8 mouse cellular contexts compared by ENCODE assay signal in genomic region chr4:119108495-119109408, GRCm38 (mm10). TPM values are rescaled to one million over a fixed set of nuclear protein-coding genes. Genes with fewer than 3 reads are reported as not detected.
DNase-seq lines count a peak whose midpoint lies in the region; ATAC-seq lines count a peak whose summit lies in the region.

TSS of gene Slc2a1 (plus strand) at chr4:119108711.

- H3K9me3 ChIP-seq in forebrain, embryonic 11.5 days (ENCODE audit: control insufficient read depth, low read length): no peaks in the 10 kb centered on the region
- no peaks in the 10 kb centered on the region for H3K9me3 ChIP-seq in heart, embryonic 16.5 days (replicated peaks; ENCODE audit: control insufficient read depth, low read length)
- no peaks in the 10 kb centered on the region for H3K9me3 ChIP-seq in liver, embryonic 15.5 days (replicated peaks)
- H3K9me3 ChIP-seq in neural tube, embryonic 12.5 days: no peaks in the 10 kb centered on the region

- H3K4me1 ChIP-seq in forebrain, embryonic 11.5 days (replicated peaks; ENCODE audit: control insufficient read depth, insufficient read depth, low read length): peaks cover 35% of the 10 kb centered on the region
- peaks cover 52% of the 10 kb centered on the region for H3K4me1 ChIP-seq in heart, embryonic 16.5 days (ENCODE audit: control insufficient read depth, insufficient read depth, low read length)
- H3K4me1 ChIP-seq in liver, embryonic 15.5 days (replicated peaks): peaks cover 90% of the 10 kb centered on the region
- H3K4me1 ChIP-seq in neural tube, embryonic 12.5 days: peaks cover 41% of the 10 kb centered on the region

- peak within 1 kb of the TSS; percentile 82 for H3K4me2 ChIP-seq in forebrain, embryonic 11.5 days (ENCODE audit: low read depth, low read length, severe bottlenecking)
- peak within 1 kb of the TSS; percentile 84 for H3K4me2 ChIP-seq in heart, embryonic 16.5 days (ENCODE audit: low read depth, low read length)
- peak within 1 kb of the TSS; percentile 86 for H3K4me2 ChIP-seq in liver, embryonic 15.5 days
- peak within 1 kb of the TSS; percentile 65 for H3K4me2 ChIP-seq in neural tube, embryonic 12.5 days (replicated peaks)

- H3K9ac ChIP-seq in forebrain, embryonic 11.5 days (ENCODE audit: low read length): peak within 1 kb of the TSS; percentile 85
- peak within 1 kb of the TSS; percentile 96 for H3K9ac ChIP-seq in heart, embryonic 16.5 days (ENCODE audit: low read length)
- H3K9ac ChIP-seq in liver, embryonic 15.5 days: peak within 1 kb of the TSS; percentile 96
- H3K9ac ChIP-seq in neural tube, embryonic 12.5 days: peak within 1 kb of the TSS; percentile 77

- DNase-seq in CD4-positive, CD25-positive, alpha-beta regulatory T cell, adult 2 months (ENCODE audit: low read depth, low spot score): peak; percentile 92
- peak; percentile 81 for DNase-seq in brain, embryonic 18.5 days (ENCODE audit: low read depth, low spot score)
- peak; percentile 100 for DNase-seq in forebrain, embryonic 11.5 days (ENCODE audit: low spot score)
- peak; percentile 94 to 97 for DNase-seq in kidney, postnatal 36 days
- peak; percentile 85 for DNase-seq in telencephalon, adult 2 months (ENCODE audit: low read depth, low spot score)

- H3K27ac ChIP-seq in forebrain, embryonic 11.5 days (ENCODE audit: low read depth, low read length): peak within 1 kb of the TSS; percentile 97
- peak within 1 kb of the TSS; percentile 99 for H3K27ac ChIP-seq in heart, embryonic 16.5 days (ENCODE audit: low read length)
- peak within 1 kb of the TSS; percentile 98 for H3K27ac ChIP-seq in liver, embryonic 15.5 days (replicated peaks)
- H3K27ac ChIP-seq in neural tube, embryonic 12.5 days: peak within 1 kb of the TSS; percentile 84

- peak within 1 kb of the TSS; percentile 80 for H3K4me3 ChIP-seq in forebrain, embryonic 11.5 days (ENCODE audit: low read depth, low read length)
- H3K4me3 ChIP-seq in heart, embryonic 16.5 days (ENCODE audit: low read length): peak within 1 kb of the TSS; percentile 73
- H3K4me3 ChIP-seq in liver, embryonic 15.5 days (replicated peaks): peak within 1 kb of the TSS; percentile 96
- H3K4me3 ChIP-seq in neural tube, embryonic 12.5 days: peak within 1 kb of the TSS; percentile 81

- H3K27me3 ChIP-seq in forebrain, embryonic 11.5 days (ENCODE audit: control insufficient read depth, insufficient read depth, low read length): no peaks in the 10 kb centered on the region; the same call in 1 of the 2 replicates
- H3K27me3 ChIP-seq in heart, embryonic 16.5 days (ENCODE audit: control insufficient read depth, insufficient read depth, low read length): no peaks in the 10 kb centered on the region
- peaks cover 14% of the 10 kb centered on the region; the same call in 1 of the 2 replicates for H3K27me3 ChIP-seq in liver, embryonic 15.5 days
- H3K27me3 ChIP-seq in neural tube, embryonic 12.5 days (replicated peaks): no peaks in the 10 kb centered on the region

- H3K36me3 ChIP-seq in forebrain, embryonic 11.5 days (ENCODE audit: control insufficient read depth, insufficient read depth, low read length): no peaks in the 10 kb centered on the region
- H3K36me3 ChIP-seq in heart, embryonic 16.5 days (ENCODE audit: control insufficient read depth, insufficient read depth): no peaks in the 10 kb centered on the region; the same call in 1 of the 2 replicates
- peaks cover 44% of the 10 kb centered on the region for H3K36me3 ChIP-seq in liver, embryonic 15.5 days (replicated peaks)
- H3K36me3 ChIP-seq in neural tube, embryonic 12.5 days: no peaks in the 10 kb centered on the region

- 1% methylated on average over 78 of the region's 88 CpGs for WGBS in forebrain, embryonic 11.5 days
- WGBS in heart, embryonic 16.5 days: under 1% methylated on average over 87 of the region's 88 CpGs
- under 1% methylated on average over 85 of the region's 88 CpGs for WGBS in liver, embryonic 15.5 days (ENCODE audit: insufficient replicate concordance)
- WGBS in neural tube, embryonic 12.5 days: under 1% methylated on average over 88 of the region's 88 CpGs

- peak; percentile 95 for ATAC-seq in forebrain, embryonic 11.5 days (replicated peaks; ENCODE audit: low FRiP score)
- ATAC-seq in heart, embryonic 16.5 days (replicated peaks; ENCODE audit: extremely low read depth, insufficient read depth, low FRiP score): peak; percentile 93
- ATAC-seq in liver, embryonic 15.5 days (ENCODE audit: insufficient read depth): peak; percentile 84
- peak; percentile 96 for ATAC-seq in neural tube, embryonic 12.5 days (ENCODE audit: low FRiP score, low read depth)

RNA-seq across cellular contexts. Expression of gene Slc2a1, which starts in this region (rescaled TPM):
- 171 and 181 TPM in 2 replicates for polyA plus RNA-seq in forebrain, embryonic 11.5 days (2014; fragmentation: Nextera tagmentation; extraction: Ambion mirVana)
- polyA plus RNA-seq in heart, embryonic 16.5 days (2015; fragmentation: Nextera tagmentation; extraction: Ambion mirVana): 129 and 136 TPM in 2 replicates
- polyA plus RNA-seq in liver, embryonic 15.5 days (2015; fragmentation: Nextera tagmentation; extraction: Ambion mirVana): 293 and 326 TPM in 2 replicates
- polyA plus RNA-seq in neural tube, embryonic 12.5 days (2016; fragmentation: Nextera tagmentation; extraction: Ambion mirVana): 122 and 128 TPM in 2 replicates

Comparison
In these comparisons a context has a peak if more than half of its experiments do, and no peak if none do; other contexts are left out.
1. Peak in every context shown above with its lines: DNase-seq, ATAC-seq, H3K4me3 ChIP-seq and H3K27ac ChIP-seq.